Mouse (Mus musculus) thymus, adult 2 months (tissue): Measurements from ENCODE around the gene AC161166.1. TPM values are rescaled to one million over a fixed set of nuclear protein-coding genes. Genes with fewer than 3 reads are reported as not detected.

Source experiments
- DNase-seq: peaks from one replicate; pipeline ENCODE4 v3.0.0; 2021
- H3K27ac ChIP-seq: fragments of 200-500 bp; 2 replicates; pipeline ENCODE4 v1.5.1; 2012; ENCODE audit warnings: low read length, control low read depth; ENCODE audit not compliant: control insufficient read depth, insufficient read depth
- H3K27me3 ChIP-seq: fragments of 200-500 bp; 2 replicates; pipeline ENCODE4 v1.6.1; 2012; ENCODE audit warnings: mild to moderate bottlenecking, low read length, moderate library complexity, mixed read lengths; ENCODE audit not compliant: control insufficient read depth, insufficient read depth
- H3K36me3 ChIP-seq: fragments of 200-500 bp; 2 replicates; pipeline ENCODE4 v1.6.1; 2012; ENCODE audit warnings: mild to moderate bottlenecking, low read length, moderate library complexity; ENCODE audit not compliant: control insufficient read depth, insufficient read depth
- H3K4me1 ChIP-seq: fragments of 200-500 bp; replicated peaks from 2 replicates; pipeline ENCODE4 v1.6.1; 2012; ENCODE audit warnings: low read length; ENCODE audit not compliant: control insufficient read depth, insufficient read depth
- H3K4me3 ChIP-seq: fragments of 200-500 bp; 2 replicates; pipeline ENCODE4 v1.5.1; 2012; ENCODE audit warnings: mild to moderate bottlenecking, low read length, control low read depth, moderate library complexity; ENCODE audit not compliant: control insufficient read depth, insufficient read depth
- CTCF ChIP-seq: fragments of 200-500 bp; IDR thresholded peaks from 2 replicates; pipeline ENCODE4 v1.5.1; 2012; ENCODE audit warnings: mild to moderate bottlenecking, control low read depth, low read length, moderate library complexity, borderline replicate concordance; ENCODE audit not compliant: control insufficient read depth, poor library complexity, insufficient read depth; ENCODE audit errors: extremely low read depth
- POLR2A ChIP-seq: fragments of 200-500 bp; IDR thresholded peaks from 2 replicates; pipeline ENCODE4 v1.6.1; 2012; ENCODE audit warnings: mild to moderate bottlenecking, low read length, control low read depth, moderate library complexity; ENCODE audit not compliant: control insufficient read depth, poor library complexity, insufficient read depth; ENCODE audit errors: extremely low read depth
- whole genome bisulfite sequencing: fragments of 180-500 bp; shearing (Covaris S2); methylation state at CpG from one replicate; pipeline ENCODE4 v1.1.7; 2018; 5-methylcytosine and 5-hydroxymethylcytosine counted together
- polyA plus RNA-seq: library from polyadenylated mRNA; depleted of rRNA; stranded (reverse); fragments of >200 nt; gene quantifications from 2 replicates; pipeline ENCODE4 v1.2.3, GENCODE M21; 2012

The AC161166.1 gene
- polyA plus RNA-seq, 1 experiment, result 0.08 TPM

DNA sequence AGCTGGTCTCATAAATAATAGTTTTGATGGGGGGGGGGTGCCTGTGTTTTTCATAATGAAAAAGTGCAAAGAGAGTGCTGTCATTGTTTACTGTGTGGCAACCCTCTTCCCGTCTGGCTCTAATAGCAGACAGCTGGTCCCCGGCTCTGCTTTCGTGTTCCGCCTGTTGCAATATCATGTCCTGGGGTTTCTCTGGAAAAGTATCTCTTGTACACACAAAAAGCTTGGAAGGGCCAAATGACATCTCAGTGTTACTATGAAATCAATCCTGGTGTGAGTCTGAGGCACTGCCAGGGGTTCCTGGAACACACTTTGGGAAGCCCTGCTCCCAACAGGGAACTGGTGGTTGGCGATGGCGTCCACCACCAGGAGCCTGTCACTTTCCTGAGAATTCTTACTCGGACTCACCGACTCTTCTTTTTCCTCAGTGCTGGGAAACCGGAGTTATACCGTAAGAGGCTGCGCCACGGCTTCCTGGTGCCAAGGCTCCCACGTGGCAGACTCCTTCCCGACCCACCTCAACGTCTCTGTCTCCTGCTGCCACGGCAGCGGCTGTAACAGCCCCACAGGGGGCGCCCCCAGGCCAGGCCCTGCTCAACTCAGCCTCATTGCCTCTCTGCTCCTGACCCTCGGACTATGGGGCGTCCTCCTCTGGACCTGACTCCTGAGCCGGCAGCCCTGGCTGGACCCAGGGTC is 37.3 kb downstream of the AC161166.1 start:
- Histone ChIP-seq H3K36me3 (no peaks in the 10 kb centered on the region), H3K27me3 (no peaks in the 10 kb centered on the region), H3K27ac (no peak overlapping the region), H3K4me3 (no peak overlapping the region), H3K4me1 (no peaks in the 10 kb centered on the region)
- TF ChIP-seq CTCF (0 out of 2 replicates have a peak, but pooled peaks have one; percentile 25), POLR2A (no peak)
- DNase-seq, result no peak
- 94% methylated on average over 21 of the region's 21 CpGs for WGBS

DNA sequence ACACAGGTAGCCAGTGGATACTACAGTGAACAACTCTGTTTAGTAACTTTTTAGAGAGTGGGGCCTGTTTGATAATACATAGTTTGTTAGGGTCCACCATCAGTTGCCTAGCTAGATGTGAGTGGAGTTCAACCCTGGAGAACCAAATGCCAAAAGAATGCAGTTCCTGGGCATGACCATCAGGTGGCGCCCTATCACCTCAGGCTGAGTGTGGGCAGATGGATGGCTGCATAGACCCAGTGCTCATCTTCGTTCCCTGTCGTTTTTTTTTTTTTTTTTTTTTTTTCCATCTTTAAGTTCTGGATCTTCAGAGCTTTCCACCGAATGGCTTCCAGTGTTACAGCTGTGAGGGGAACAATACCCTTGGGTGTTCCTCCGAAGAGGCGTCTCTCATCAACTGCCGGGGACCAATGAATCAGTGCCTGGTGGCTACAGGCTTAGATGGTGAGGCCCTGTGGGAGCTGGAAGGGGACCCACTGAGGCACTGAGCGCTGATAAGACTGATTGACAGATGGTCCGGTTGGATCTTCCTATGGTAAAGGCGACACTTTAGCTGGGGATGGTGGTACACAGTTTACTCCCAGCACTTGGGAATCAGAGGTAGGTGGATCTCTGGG is 38.2 kb downstream of the AC161166.1 start:
- 71% methylated on average over 10 of the region's 10 CpGs for WGBS
- peak; percentile 68 for DNase-seq
- no peak overlapping the region for H3K4me3 ChIP-seq
- no peaks in the 10 kb centered on the region for H3K27me3 ChIP-seq
- TF ChIP-seq POLR2A (no peak), CTCF (peak; percentile 71; the same call in 1 of the 2 replicates)
- no peaks in the 10 kb centered on the region for H3K4me1 ChIP-seq
- no peak overlapping the region for H3K27ac ChIP-seq
- no peaks in the 10 kb centered on the region for H3K36me3 ChIP-seq

DNA sequence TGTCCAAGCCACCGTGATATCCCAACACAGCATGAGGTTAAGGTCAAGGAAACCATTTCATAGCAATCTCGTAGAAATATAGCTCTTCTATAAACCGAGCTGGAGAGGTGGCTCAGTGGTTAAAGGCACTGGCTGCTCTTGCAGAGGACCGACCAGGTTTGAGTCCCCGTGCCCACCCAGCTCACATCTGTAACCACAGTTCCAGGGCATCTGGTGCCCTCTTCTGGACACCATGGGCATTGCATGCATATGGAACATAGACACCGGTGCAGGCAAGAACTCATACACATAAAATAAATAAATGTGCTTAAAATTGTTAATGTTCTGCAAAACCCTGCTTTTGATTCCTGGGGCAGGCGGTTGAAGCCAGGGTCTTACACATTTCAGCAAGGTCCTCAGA is 39.3 kb downstream of the AC161166.1 start:
- H3K27ac ChIP-seq, result no peak overlapping the region
- WGBS, result 90% methylated on average over 7 of the region's 7 CpGs
- H3K27me3 ChIP-seq, result no peaks in the 10 kb centered on the region
- H3K4me3 ChIP-seq, result no peak overlapping the region
- peaks cover 7% of the 10 kb centered on the region for H3K4me1 ChIP-seq
- H3K36me3 ChIP-seq, result no peaks in the 10 kb centered on the region
- DNase-seq, result peak; percentile 43
- TF ChIP-seq CTCF (peak; percentile 74; the same call in 1 of the 2 replicates), POLR2A (no peak)

DNA sequence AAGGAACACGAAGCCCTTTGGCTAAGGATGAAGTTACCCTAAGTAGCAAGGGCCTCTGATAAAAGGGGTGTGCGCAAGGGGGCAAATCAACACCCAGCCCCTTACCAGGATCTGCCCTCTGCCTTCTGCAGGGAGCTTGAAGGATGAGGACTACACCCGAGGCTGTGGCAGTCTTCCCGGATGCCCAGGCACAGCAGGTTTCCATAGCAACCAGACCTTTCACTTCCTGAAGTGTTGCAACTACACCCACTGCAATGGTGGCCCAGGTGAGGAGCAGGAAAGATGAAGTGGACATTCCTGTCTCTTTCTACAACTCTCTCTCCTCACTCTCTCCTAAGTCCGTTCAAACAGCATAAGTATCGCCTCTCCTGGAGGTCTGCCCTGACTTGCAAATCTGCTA is 39.8 kb downstream of the AC161166.1 start:
- peaks cover 11% of the 10 kb centered on the region for H3K4me1 ChIP-seq
- TF ChIP-seq POLR2A, result no peak
- TF ChIP-seq CTCF, result no peak
- H3K4me3 ChIP-seq, result no peak overlapping the region
- no peak overlapping the region for H3K27ac ChIP-seq
- WGBS, result 85% methylated on average over 6 of the region's 6 CpGs
- H3K36me3 ChIP-seq, result no peaks in the 10 kb centered on the region
- H3K27me3 ChIP-seq, result no peaks in the 10 kb centered on the region
- no peak for DNase-seq

DNA sequence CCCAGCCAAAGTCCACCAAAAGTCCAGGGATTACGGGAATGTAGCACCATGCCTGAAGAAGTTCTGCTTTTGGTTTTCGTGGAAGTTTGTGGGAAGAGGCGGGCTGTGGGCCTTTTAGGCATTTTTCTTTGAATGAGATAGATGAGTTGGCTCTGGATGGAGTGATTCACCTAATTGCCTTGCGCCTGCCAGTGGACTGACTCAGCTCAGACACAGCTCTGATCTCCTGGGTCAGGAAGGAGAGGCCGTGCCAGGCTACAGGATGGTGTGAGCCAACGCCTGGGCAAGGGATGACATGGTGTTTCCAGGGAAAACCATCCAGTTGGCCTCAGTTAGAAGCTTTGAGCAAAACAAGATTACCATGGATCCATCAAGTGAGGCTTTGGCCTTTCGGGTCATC is 41.9 kb downstream of the AC161166.1 start:
- H3K36me3 ChIP-seq, result no peaks in the 10 kb centered on the region
- H3K27me3 ChIP-seq, result no peaks in the 10 kb centered on the region
- WGBS, result 95% methylated on average over 7 of the region's 7 CpGs
- DNase-seq, result no peak
- no peak overlapping the region for H3K4me3 ChIP-seq
- no peak overlapping the region for H3K27ac ChIP-seq
- peaks cover 21% of the 10 kb centered on the region for H3K4me1 ChIP-seq
- TF ChIP-seq POLR2A (no peak), CTCF (no peak)

DNA sequence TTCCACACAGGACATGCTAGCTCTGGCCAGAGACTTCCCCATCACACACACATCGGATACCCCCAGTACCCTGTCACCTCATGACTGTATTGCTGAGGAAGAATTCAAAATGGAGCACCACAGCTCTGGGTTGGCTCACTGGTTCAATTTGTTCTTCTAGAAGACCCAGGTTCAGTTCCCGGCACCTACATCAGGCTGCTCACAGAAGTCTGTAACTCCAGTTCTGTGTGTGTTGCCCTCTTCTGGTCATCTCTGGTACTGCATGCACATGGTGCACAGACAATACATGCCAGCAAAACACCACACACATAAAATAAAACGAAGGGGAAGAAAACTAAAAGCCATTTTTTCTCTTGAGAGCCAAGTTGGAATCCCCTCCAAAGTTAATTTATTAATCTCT is 43.1 kb downstream of the AC161166.1 start:
- no peak overlapping the region for H3K4me3 ChIP-seq
- 96% methylated on average over 3 of the region's 3 CpGs for whole genome bisulfite sequencing
- H3K27ac ChIP-seq, result no peak overlapping the region
- H3K4me1 ChIP-seq, result peaks cover 21% of the 10 kb centered on the region
- no peaks in the 10 kb centered on the region for H3K27me3 ChIP-seq
- H3K36me3 ChIP-seq, result no peaks in the 10 kb centered on the region
- TF ChIP-seq POLR2A (no peak), CTCF (no peak)
- DNase-seq, result no peak
